Mouse (Mus musculus) right cerebral cortex, postnatal 4 days (tissue): ENCODE measurements around the gene Uqcrc2.

ENCODE experiments used
- DNase-seq: peaks from one replicate; pipeline ENCODE4 v3.0.0-alpha.2; 2022

Uqcrc2 gene

GRCm38 (mm10) chr7:120693831-120694375 is 58.9 kb downstream of the Uqcrc2 start:
- no peak for DNase-seq

GRCm38 (mm10) chr7:120695196-120695595 is 60.2 kb downstream of the Uqcrc2 start:
- no peak for DNase-seq

- no peak for DNase-seq
These were observed 60.7 kb downstream of the Uqcrc2 start for GRCm38 (mm10) chr7:120695641-120696040.

GRCm38 (mm10) chr7:120696331-120696730 is 61.4 kb downstream of the Uqcrc2 start:
- no peak for DNase-seq

- DNase-seq, result no peak
These were observed 64.6 kb downstream of the Uqcrc2 start for GRCm38 (mm10) chr7:120699586-120699985.

- DNase-seq, result no peak
These were observed 68.9 kb downstream of the Uqcrc2 start for GRCm38 (mm10) chr7:120703888-120704287.
